Mouse (Mus musculus): ENCODE data around the gene Serpine3. TPM values are rescaled to one million over a fixed set of nuclear protein-coding genes. Genes with fewer than 3 reads are reported as not detected.

Gene Serpine3
- polyA plus RNA-seq (2014; fragmentation: Nextera tagmentation; extraction: Ambion mirVana), result not detected in 2 replicates

GRCm38 (mm10) chr14:62663367-62663766, at the start of gene Serpine3:
TSS of gene Serpine3 (plus strand) at chr14:62663667.
- Histone ChIP-seq H3K27me3 (ENCODE audit: insufficient read depth, low read length) (no peaks in the 10 kb centered on the region), H3K9me3 (ENCODE audit: low read depth, low read length) (no peaks in the 10 kb centered on the region), H3K9ac (no peak within 1 kb of the TSS), H3K4me1 (ENCODE audit: insufficient read depth) (no peaks in the 10 kb centered on the region), H3K4me3 (ENCODE audit: low read depth, low read length) (no peak within 1 kb of the TSS), H3K36me3 (ENCODE audit: insufficient read depth) (no peaks in the 10 kb centered on the region), H3K27ac (ENCODE audit: low read depth) (no peak within 1 kb of the TSS), H3K4me2 (no peak within 1 kb of the TSS)
- DNase-seq (no peak), ATAC-seq (ENCODE audit: insufficient read depth) (no peak)
- 66% methylated on average over 8 of the region's 8 CpGs for WGBS
- TF ChIP-seq CTCF (IDR thresholded peaks at IDR 0.05; ENCODE audit: low read depth), result no peak

- TF ChIP-seq CTCF (IDR thresholded peaks at IDR 0.05; ENCODE audit: low read depth), result no peak
- WGBS, result 78% methylated on average over 3 of the region's 3 CpGs
- no peak for DNase-seq
- no peaks in the 10 kb centered on the region for H3K36me3 ChIP-seq (ENCODE audit: insufficient read depth)
- H3K9ac ChIP-seq, result no peak overlapping the region
- H3K4me2 ChIP-seq, result no peak overlapping the region
- H3K27ac ChIP-seq (ENCODE audit: low read depth), result no peak overlapping the region
- no peaks in the 10 kb centered on the region for H3K27me3 ChIP-seq (ENCODE audit: insufficient read depth, low read length)
- no peak for ATAC-seq (ENCODE audit: insufficient read depth)
- no peak overlapping the region for H3K4me3 ChIP-seq (ENCODE audit: low read depth, low read length)
- H3K4me1 ChIP-seq (ENCODE audit: insufficient read depth), result no peaks in the 10 kb centered on the region
- no peaks in the 10 kb centered on the region for H3K9me3 ChIP-seq (ENCODE audit: low read depth, low read length)
Measured at GRCm38 (mm10) chr14:62622393-62622792, 41.1 kb upstream of the Serpine3 start.

- DNase-seq (no peak), ATAC-seq (ENCODE audit: insufficient read depth) (no peak)
- Histone ChIP-seq H3K4me3 (ENCODE audit: low read depth, low read length) (no peak overlapping the region), H3K27me3 (ENCODE audit: insufficient read depth, low read length) (no peaks in the 10 kb centered on the region), H3K9ac (no peak overlapping the region), H3K27ac (ENCODE audit: low read depth) (no peak overlapping the region), H3K4me1 (ENCODE audit: insufficient read depth) (no peaks in the 10 kb centered on the region), H3K9me3 (ENCODE audit: low read depth, low read length) (no peaks in the 10 kb centered on the region), H3K4me2 (no peak overlapping the region), H3K36me3 (ENCODE audit: insufficient read depth) (no peaks in the 10 kb centered on the region)
- TF ChIP-seq CTCF (IDR thresholded peaks at IDR 0.05; ENCODE audit: low read depth), result no peak
- 84% methylated on average over 5 of the region's 5 CpGs for WGBS
Measured at GRCm38 (mm10) chr14:62627951-62628350, 35.5 kb upstream of the Serpine3 start.

- Histone ChIP-seq H3K9me3 (ENCODE audit: low read depth, low read length) (no peaks in the 10 kb centered on the region), H3K4me2 (no peak overlapping the region), H3K4me3 (ENCODE audit: low read depth, low read length) (no peak overlapping the region), H3K4me1 (ENCODE audit: insufficient read depth) (no peaks in the 10 kb centered on the region), H3K27me3 (ENCODE audit: insufficient read depth, low read length) (no peaks in the 10 kb centered on the region), H3K36me3 (ENCODE audit: insufficient read depth) (no peaks in the 10 kb centered on the region), H3K9ac (no peak overlapping the region), H3K27ac (ENCODE audit: low read depth) (no peak overlapping the region)
- WGBS, result 21% methylated on average over 9 of the region's 9 CpGs
- ATAC-seq (ENCODE audit: insufficient read depth), result no peak
- no peak for DNase-seq
- no peak for TF ChIP-seq CTCF (IDR thresholded peaks at IDR 0.05; ENCODE audit: low read depth)
Measured at GRCm38 (mm10) chr14:62637436-62638344, 25.8 kb upstream of the Serpine3 start.

GRCm38 (mm10) chr14:62638345-62638702, 25.1 kb upstream of the Serpine3 start:
- WGBS, result 55% methylated on average over 6 of the region's 6 CpGs
- Histone ChIP-seq H3K4me1 (ENCODE audit: insufficient read depth) (no peaks in the 10 kb centered on the region), H3K9ac (no peak overlapping the region), H3K27me3 (ENCODE audit: insufficient read depth, low read length) (no peaks in the 10 kb centered on the region), H3K36me3 (ENCODE audit: insufficient read depth) (no peaks in the 10 kb centered on the region), H3K27ac (ENCODE audit: low read depth) (no peak overlapping the region), H3K9me3 (ENCODE audit: low read depth, low read length) (no peaks in the 10 kb centered on the region), H3K4me3 (ENCODE audit: low read depth, low read length) (no peak overlapping the region), H3K4me2 (no peak overlapping the region)
- ATAC-seq (ENCODE audit: insufficient read depth), result no peak
- no peak for DNase-seq
- no peak for TF ChIP-seq CTCF (IDR thresholded peaks at IDR 0.05; ENCODE audit: low read depth)

DNA sequence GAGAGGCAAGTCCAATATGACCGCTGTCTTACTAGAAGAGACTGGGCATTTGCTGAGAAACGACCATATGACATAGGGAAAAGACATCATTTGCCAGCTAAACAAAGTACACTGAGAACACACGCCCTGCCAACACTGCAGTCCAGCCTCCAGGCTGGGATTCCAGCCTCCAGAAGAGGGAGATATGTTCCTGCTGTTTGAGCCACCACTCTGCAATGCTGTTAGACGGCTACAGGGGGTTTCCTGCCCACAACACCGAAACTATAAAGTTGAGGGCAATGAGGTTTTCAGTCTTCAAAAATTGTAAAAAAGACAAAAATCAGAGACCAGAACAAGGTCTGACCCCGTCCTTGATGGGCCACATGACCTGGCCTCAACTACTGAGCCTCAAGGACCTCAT, 24.4 kb upstream of the Serpine3 start:
- H3K9me3 ChIP-seq (ENCODE audit: low read depth, low read length), result no peaks in the 10 kb centered on the region
- WGBS, result 59% methylated on average over 6 of the region's 6 CpGs

GRCm38 (mm10) chr14:62639551-62639950, 23.9 kb upstream of the Serpine3 start:
- Histone ChIP-seq H3K9ac (no peak overlapping the region), H3K4me1 (ENCODE audit: insufficient read depth) (no peaks in the 10 kb centered on the region), H3K27me3 (ENCODE audit: insufficient read depth, low read length) (no peaks in the 10 kb centered on the region), H3K9me3 (ENCODE audit: low read depth, low read length) (no peaks in the 10 kb centered on the region), H3K4me2 (no peak overlapping the region), H3K36me3 (ENCODE audit: insufficient read depth) (no peaks in the 10 kb centered on the region), H3K4me3 (ENCODE audit: low read depth, low read length) (no peak overlapping the region), H3K27ac (ENCODE audit: low read depth) (no peak overlapping the region)
- DNase-seq (no peak), ATAC-seq (ENCODE audit: insufficient read depth) (no peak)
- 89% methylated on average over 5 of the region's 5 CpGs for WGBS
- TF ChIP-seq CTCF (IDR thresholded peaks at IDR 0.05; ENCODE audit: low read depth), result no peak

More for the DNA sequence above, 24.4 kb upstream of the Serpine3 start:
- H3K36me3 ChIP-seq (ENCODE audit: insufficient read depth), result no peaks in the 10 kb centered on the region
- no peak overlapping the region for H3K4me3 ChIP-seq (ENCODE audit: low read depth, low read length)
- H3K27ac ChIP-seq (ENCODE audit: low read depth), result no peak overlapping the region
- H3K9ac ChIP-seq, result no peak overlapping the region
- H3K27me3 ChIP-seq (ENCODE audit: insufficient read depth, low read length), result no peaks in the 10 kb centered on the region
- DNase-seq, result peak; percentile 55
- ATAC-seq (ENCODE audit: insufficient read depth), result no peak
- no peak overlapping the region for H3K4me2 ChIP-seq
- H3K4me1 ChIP-seq (ENCODE audit: insufficient read depth), result no peaks in the 10 kb centered on the region
- peak; percentile 52; the same call in 1 of the 2 replicates for TF ChIP-seq CTCF (IDR thresholded peaks at IDR 0.05; ENCODE audit: low read depth)

Measured in lung, embryonic 14.5 days (tissue).